Mouse (Mus musculus) large intestine, adult 2 months (tissue): Measurements from ENCODE around the gene Wnk1. TPM values are rescaled to one million over a fixed set of nuclear protein-coding genes. Genes with fewer than 3 reads are reported as not detected.
"Not testable (repeated sequence)": the region's sequence is repeated elsewhere in the genome, so short reads cannot be mapped to it uniquely, and the experiment has no call there.

ENCODE experiments used
- DNase-seq: peaks from one replicate; pipeline ENCODE4 v3.0.0-alpha.2; 2012; ENCODE audit warnings: low read depth, low spot score
- WGBS: fragments of 180-500 bp; shearing (Covaris S2); methylation state at CpG from one replicate; pipeline ENCODE4 v1.1.7; 2018; 5-methylcytosine and 5-hydroxymethylcytosine counted together
- polyA plus RNA-seq: library from polyadenylated mRNA; depleted of rRNA; stranded (reverse); fragments of >200 nt; gene quantifications from 2 replicates; pipeline ENCODE4 v1.2.3, GENCODE M21; 2012; rRNA removed

Wnk1 gene
- 32.8 and 50.3 TPM in 2 replicates for polyA plus RNA-seq

GRCm38 (mm10) chr6:120038366-120039255 lies at the start of gene Wnk1:
Gene Wnk1 (minus strand): TSS chr6:120038672.
- under 1% methylated on average over 58 of the region's 59 CpGs for WGBS
- peak; percentile 94 for DNase-seq

DNA sequence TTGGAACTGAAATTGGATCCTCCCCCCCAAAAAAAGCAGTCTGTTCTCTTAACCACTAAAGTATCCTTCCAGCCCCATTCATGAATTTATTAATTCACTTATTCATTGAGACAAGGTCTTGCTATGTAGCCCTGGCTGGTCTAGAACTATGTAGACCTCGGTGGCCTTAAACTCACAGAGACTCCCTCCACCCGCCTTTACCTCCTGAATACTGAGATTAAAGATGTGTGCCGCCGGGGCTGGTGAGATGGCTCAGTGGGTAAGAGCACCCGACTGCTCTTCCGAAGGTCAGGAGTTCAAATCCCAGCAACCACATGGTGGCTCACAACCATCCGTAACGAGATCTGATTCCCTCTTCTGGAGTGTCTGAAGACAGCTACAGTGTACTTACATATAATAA lies 48.6 kb upstream of the Wnk1 start:
- DNase-seq = not testable (repeated sequence)
- 94% methylated on average over 8 of the region's 8 CpGs for WGBS

GRCm38 (mm10) chr6:120085832-120086231 lies 47.4 kb upstream of the Wnk1 start:
- DNase-seq = no peak
- 78% methylated on average over 3 of the region's 3 CpGs for WGBS

GRCm38 (mm10) chr6:120084983-120085382 lies 46.5 kb upstream of the Wnk1 start:
- no peak for DNase-seq
- 92% methylated on average over 2 of the region's 2 CpGs for WGBS

DNA sequence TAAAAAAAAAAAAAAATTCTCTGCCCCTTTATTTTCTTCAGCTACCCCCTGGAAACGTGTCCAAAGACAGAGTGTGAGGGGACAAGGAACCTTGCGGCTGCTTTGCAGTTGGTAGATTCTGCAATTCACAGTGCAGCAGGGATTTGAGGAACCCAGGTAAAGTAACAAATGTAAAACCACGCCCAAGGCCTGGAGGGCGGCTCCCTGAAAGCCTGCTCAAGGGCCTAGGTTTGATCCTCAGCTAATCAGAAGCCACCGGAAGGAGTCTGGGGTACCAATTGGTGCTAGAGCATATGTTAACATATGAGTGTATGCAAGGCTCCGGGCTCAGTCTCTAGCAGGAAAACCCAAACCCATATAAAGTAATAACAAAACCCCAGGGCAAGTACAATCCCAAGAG lies 45.0 kb upstream of the Wnk1 start:
- WGBS = 60% methylated on average over 6 of the region's 6 CpGs
- no peak for DNase-seq

- no peak for DNase-seq
- 78% methylated on average over 8 of the region's 8 CpGs for WGBS
Measured at GRCm38 (mm10) chr6:120082951-120083411, 44.5 kb upstream of the Wnk1 start.

DNA sequence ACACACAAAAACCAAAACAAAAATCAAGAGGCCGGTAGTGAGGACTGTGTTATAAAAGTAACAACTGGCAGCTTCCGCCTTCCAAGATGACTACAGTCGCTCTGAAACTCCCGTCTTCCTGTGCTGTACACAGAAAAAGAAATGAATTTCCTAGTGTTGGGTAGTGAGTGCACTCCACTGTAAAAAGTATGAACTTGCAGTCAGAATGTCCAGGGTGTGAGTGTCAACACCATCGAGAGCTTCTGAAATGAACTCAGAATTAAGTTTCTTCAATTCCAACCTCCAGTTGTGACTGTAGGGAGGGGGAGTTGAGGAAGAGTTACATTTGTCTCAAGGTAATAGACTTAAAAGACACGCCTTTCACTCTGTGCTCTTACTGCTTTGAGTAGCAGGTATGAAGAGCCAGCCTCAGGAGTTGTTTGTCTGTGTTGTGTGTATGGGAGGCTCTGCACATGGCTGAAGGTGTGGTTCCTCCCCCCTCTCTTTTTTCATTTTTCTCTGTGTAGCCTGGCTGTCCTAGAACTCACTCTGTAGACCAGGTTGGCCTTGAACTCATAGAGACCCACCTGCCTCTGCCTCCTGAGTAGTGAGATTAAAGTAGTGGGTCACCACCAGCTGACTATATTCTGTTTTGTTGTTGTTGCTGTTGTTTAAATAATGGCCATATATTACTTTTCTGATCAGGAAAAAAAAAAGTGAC lies 43.9 kb upstream of the Wnk1 start:
- DNase-seq = no peak
- 85% methylated on average over 6 of the region's 6 CpGs for WGBS

DNA sequence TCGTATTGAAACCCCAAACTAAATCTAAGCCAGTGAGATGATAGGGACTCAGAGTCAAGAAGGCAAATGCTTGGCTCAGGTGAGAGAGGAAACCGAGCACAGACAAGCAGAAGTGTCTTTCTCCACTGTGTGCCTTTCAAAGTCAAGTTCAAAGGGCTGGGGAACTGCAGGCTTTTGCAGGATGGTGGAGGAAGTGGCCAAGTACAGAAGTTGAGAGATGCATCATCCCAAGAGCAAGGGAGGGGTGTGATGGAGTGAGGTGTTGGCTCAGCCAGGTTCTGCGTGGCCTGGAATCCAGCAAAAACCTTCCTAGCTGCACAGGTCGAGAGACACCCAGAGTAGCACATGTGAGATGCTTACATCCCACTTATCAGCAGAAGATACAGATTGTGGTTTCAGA lies 43.0 kb upstream of the Wnk1 start:
- WGBS = 77% methylated on average over 4 of the region's 4 CpGs
- DNase-seq = no peak

GRCm38 (mm10) chr6:120079547-120079946 lies 41.1 kb upstream of the Wnk1 start:
- WGBS = 71% methylated on average over 10 of the region's 10 CpGs
- no peak for DNase-seq

DNA sequence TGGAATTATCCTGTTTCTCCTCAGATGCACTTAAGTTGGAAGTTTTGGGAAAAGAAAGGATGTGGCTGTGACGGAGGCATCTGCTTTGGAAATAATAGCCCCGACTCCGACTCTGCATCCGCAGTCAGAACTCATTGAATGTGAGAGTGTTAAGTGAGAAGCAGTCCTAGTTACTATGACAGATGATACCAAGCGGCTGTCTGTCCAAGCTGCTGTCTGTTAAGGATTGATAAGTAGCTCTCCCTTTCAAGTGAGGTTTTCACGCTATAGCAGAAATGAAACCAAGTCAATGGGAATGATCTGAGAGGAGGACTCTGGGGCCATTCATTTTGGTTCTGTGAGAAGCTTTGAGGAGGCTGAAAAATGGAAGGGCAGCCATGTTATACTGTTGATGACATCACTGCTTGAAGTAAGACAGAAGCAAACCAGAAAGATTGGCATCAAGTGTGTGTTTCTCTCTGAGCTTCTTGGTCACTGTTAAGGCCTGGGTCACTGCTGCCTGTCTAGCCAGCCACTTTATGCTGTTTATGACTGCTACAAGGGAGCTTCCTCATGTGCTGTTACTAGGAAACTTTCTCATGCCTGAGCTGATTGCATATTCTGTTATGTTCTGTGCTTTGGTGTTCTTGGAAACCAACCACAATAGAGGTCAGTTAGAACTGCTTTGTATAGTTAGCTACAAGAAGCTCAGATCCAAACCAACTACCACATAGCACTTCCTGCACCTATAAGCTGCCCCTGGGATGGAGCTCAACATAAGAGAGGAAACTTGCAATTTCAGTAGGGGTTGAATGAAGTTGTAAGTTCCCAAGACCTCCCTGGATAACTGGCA lies 38.4 kb upstream of the Wnk1 start:
- 88% methylated on average over 6 of the region's 6 CpGs for WGBS
- DNase-seq = no peak

GRCm38 (mm10) chr6:120072630-120073029 lies 34.2 kb upstream of the Wnk1 start:
- WGBS = 74% methylated on average over 2 of the region's 2 CpGs
- DNase-seq = no peak

DNA sequence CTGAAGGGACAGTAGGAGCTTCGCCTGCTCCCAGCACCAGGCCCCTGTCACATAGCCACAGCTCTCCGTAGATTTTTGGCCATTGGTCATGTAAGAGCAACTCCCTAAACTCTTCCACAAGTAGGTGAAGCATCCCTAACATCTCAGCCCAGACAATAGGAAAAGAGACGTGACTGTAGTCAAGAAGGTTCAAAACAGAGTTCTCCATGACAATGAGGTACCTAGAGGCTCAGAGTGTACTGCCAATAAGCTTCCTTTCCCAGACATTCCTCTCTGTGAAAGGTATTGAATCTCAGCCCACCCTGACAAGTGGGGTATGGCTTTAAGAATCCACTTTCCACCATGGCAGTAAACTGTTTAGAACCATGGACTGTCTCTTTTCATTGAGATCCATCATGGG lies 31.1 kb upstream of the Wnk1 start:
- WGBS = 91% methylated on average over 3 of the region's 3 CpGs

DNA sequence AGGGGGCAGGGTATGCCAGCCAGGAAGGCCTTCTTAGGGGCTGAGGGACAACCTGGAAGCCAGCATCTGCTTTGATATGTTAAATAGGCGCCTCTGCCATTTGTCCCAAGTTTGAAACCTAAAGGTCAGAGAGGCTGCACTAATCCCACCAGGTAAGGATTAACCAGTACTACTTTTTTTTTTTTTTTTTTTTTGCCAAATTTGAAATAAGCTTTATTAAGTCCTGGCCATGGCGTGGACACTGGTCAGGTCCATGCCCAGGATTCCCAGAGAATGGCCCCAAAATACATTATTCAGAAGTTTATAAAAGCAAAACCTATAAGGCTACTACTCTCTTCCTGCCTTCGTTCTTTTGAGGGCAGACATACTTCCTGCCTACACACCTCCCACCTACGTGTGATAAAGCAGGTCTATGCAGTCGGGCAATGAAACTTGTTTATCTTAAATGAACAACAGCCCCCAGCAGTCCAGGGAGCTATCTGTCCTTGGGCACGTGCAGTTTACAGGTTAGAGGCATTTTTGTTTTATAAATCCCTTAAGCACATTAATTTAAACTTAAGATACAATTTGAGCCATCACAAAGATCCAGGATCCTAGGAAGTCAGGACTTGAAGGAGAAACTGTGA lies 27.2 kb upstream of the Wnk1 start:
- WGBS = 71% methylated on average over 6 of the region's 6 CpGs
- DNase-seq = no peak

More for the DNA sequence above, 31.1 kb upstream of the Wnk1 start:
- DNase-seq = no peak

GRCm38 (mm10) chr6:120064627-120065026 lies 26.2 kb upstream of the Wnk1 start:
- DNase-seq = no peak
- 15% methylated on average over 2 of the region's 2 CpGs for WGBS

- WGBS = 90% methylated on average over 5 of the region's 5 CpGs
- DNase-seq = no peak
Measured at GRCm38 (mm10) chr6:120062934-120063333, 24.5 kb upstream of the Wnk1 start.

- DNase-seq = no peak
- 60% methylated on average over 2 of the region's 2 CpGs for WGBS
Measured at GRCm38 (mm10) chr6:120055666-120056540, 17.4 kb upstream of the Wnk1 start.

DNA sequence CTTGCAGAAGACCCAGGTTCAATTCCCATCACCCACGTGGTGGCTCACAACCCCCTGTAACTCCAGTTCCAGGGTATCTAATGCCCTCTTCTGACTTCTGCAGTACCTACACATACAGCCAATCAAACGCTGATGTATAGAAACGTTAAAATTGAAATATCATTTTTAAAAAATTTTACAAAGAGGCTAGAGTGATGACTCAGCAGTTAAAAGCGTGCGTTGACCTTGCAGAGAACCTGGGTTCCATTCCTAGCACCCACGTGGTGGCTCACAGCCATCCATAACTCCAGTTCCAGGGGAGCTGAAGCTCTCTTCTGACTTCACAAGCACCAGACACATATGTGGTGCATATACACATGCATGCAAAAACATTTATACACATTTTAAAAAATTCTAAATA lies 15.9 kb upstream of the Wnk1 start:
- DNase-seq = no peak
- 83% methylated on average over 6 of the region's 6 CpGs for WGBS

GRCm38 (mm10) chr6:120047705-120048292 lies 9.3 kb upstream of the Wnk1 start:
- whole genome bisulfite sequencing = 64% methylated on average over 7 of the region's 7 CpGs
- no peak for DNase-seq
